Mouse (Mus musculus) liver, embryonic 11.5 days (tissue): ENCODE results near the gene Mocs3. TPM values are rescaled to one million over a fixed set of nuclear protein-coding genes. Genes with fewer than 3 reads are reported as not detected.
A peak's percentile ranks its signal among the peaks of the same experiment; 100 is the strongest.

Experiments
- ATAC-seq: fragments of 200-750 bp; cut with Nextera tagmentation; replicated peaks from 2 replicates; pipeline ENCODE4 v1.8.0; 2017; ENCODE audit warnings: moderate number of reproducible peaks, mild to moderate bottlenecking, moderate TSS enrichment, moderate library complexity; ENCODE audit not compliant: low FRiP score
- DNase-seq: peaks from one replicate; pipeline ENCODE4 v3.0.0-alpha.2; 2017; ENCODE audit warnings: low spot score
- H3K27ac ChIP-seq: fragments of 300-500 bp; sonication (generic); 2 replicates; pipeline ENCODE4 v1.5.1; 2014; ENCODE audit warnings: mild to moderate bottlenecking, low read depth, low read length, control low read depth
- H3K27me3 ChIP-seq: fragments of 300-500 bp; sonication (generic); replicated peaks from 2 replicates; pipeline ENCODE4 v1.6.1; 2014; ENCODE audit warnings: low read length, mixed read lengths; ENCODE audit not compliant: control insufficient read depth, insufficient read depth
- H3K36me3 ChIP-seq: fragments of 300-500 bp; sonication (generic); 2 replicates; pipeline ENCODE4 v1.6.1; 2014; ENCODE audit warnings: mild to moderate bottlenecking, low read length, moderate library complexity, mixed read lengths; ENCODE audit not compliant: control insufficient read depth, insufficient read depth
- H3K4me1 ChIP-seq: fragments of 300-500 bp; sonication (generic); replicated peaks from 2 replicates; pipeline ENCODE4 v1.6.1; 2014; ENCODE audit warnings: low read length, mixed read lengths; ENCODE audit not compliant: control insufficient read depth, insufficient read depth
- H3K4me2 ChIP-seq: fragments of 300-500 bp; sonication (generic); 2 replicates; pipeline ENCODE4 v1.6.1; 2014; ENCODE audit warnings: mild to moderate bottlenecking, control low read depth, moderate library complexity
- H3K4me3 ChIP-seq: fragments of 300-500 bp; sonication (generic); 2 replicates; pipeline ENCODE4 v1.5.1; 2014; ENCODE audit warnings: low read depth, low read length, control low read depth
- H3K9ac ChIP-seq: fragments of 300-500 bp; sonication (generic); 2 replicates; pipeline ENCODE4 v1.6.1; 2014; ENCODE audit warnings: low read depth, low read length, control low read depth
- H3K9me3 ChIP-seq: fragments of 300-500 bp; sonication (generic); 2 replicates; pipeline ENCODE4 v1.6.1; 2016; ENCODE audit warnings: low read length, inconsistent platforms, mixed read lengths; ENCODE audit not compliant: control insufficient read depth
- WGBS: fragments of 180-500 bp; shearing (Covaris S2); extraction: QIAGEN DNeasy Blood & Tissue Kit; methylation state at CpG from one replicate; pipeline ENCODE4 v1.1.7; 2014; 5-methylcytosine and 5-hydroxymethylcytosine counted together
- polyA plus RNA-seq: library from polyadenylated mRNA; unstranded; fragments of >200 nt; fragmentation: Nextera tagmentation; extraction: Ambion mirVana; gene quantifications from 2 replicates; pipeline ENCODE4 v1.2.1, GENCODE M21; 2014

The Mocs3 gene
- polyA plus RNA-seq, 1 experiment from 2014 or later, result 8.2 TPM

DNA sequence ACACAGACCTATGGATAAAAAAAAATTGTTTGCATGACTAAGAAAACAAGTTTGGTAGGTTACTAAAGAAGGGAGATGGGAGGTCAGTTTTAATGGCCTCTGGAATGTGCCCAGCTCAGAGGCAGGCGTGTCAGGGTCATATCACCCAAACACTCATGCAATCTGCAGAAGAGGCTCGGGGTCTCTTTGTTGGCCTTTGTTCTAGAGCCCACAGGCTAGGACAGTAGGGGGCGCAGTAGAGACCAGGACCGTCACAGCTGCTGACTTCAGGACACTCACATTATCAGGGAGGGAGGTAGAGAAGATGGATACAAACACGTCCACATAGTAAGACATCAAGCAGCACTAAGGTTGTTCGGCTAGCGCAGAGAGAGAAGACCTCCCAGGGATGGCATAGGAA lies 37.6 kb downstream of the Mocs3 start:
- 18% methylated on average over 7 of the region's 7 CpGs for WGBS
- Histone ChIP-seq H3K36me3 (no peaks in the 10 kb centered on the region), H3K9me3 (no peaks in the 10 kb centered on the region), H3K4me3 (no peak overlapping the region), H3K4me1 (no peaks in the 10 kb centered on the region; the same call in 1 of the 2 replicates), H3K9ac (no peak overlapping the region), H3K27ac (no peak overlapping the region), H3K4me2 (peak overlapping the region; percentile 29), H3K27me3 (peaks cover 20% of the 10 kb centered on the region)
- no peak for DNase-seq
- ATAC-seq, result no peak

GRCm38 (mm10) chr2:168273387-168273786 lies 43.0 kb downstream of the Mocs3 start:
- H3K27me3 ChIP-seq, result peaks cover 56% of the 10 kb centered on the region
- H3K9ac ChIP-seq, result no peak overlapping the region
- no peak for ATAC-seq
- H3K27ac ChIP-seq, result no peak overlapping the region
- no peak for DNase-seq
- H3K4me3 ChIP-seq, result no peak overlapping the region
- WGBS, result 14% methylated on average over 9 of the region's 9 CpGs
- no peaks in the 10 kb centered on the region for H3K36me3 ChIP-seq
- no peaks in the 10 kb centered on the region for H3K9me3 ChIP-seq
- peaks cover 9% of the 10 kb centered on the region for H3K4me1 ChIP-seq
- peak overlapping the region; percentile 37 for H3K4me2 ChIP-seq

GRCm38 (mm10) chr2:168274374-168274935 lies 44.0 kb downstream of the Mocs3 start:
- H3K9me3 ChIP-seq, result no peaks in the 10 kb centered on the region
- no peak overlapping the region for H3K4me3 ChIP-seq
- DNase-seq (peak; percentile 62), ATAC-seq (no peak)
- H3K27me3 ChIP-seq, result peaks cover 57% of the 10 kb centered on the region
- WGBS, result 5% methylated on average over 11 of the region's 11 CpGs
- no peak overlapping the region for H3K4me2 ChIP-seq
- H3K4me1 ChIP-seq, result peaks cover 9% of the 10 kb centered on the region
- no peaks in the 10 kb centered on the region for H3K36me3 ChIP-seq
- H3K9ac ChIP-seq, result no peak overlapping the region
- H3K27ac ChIP-seq, result no peak overlapping the region

DNA sequence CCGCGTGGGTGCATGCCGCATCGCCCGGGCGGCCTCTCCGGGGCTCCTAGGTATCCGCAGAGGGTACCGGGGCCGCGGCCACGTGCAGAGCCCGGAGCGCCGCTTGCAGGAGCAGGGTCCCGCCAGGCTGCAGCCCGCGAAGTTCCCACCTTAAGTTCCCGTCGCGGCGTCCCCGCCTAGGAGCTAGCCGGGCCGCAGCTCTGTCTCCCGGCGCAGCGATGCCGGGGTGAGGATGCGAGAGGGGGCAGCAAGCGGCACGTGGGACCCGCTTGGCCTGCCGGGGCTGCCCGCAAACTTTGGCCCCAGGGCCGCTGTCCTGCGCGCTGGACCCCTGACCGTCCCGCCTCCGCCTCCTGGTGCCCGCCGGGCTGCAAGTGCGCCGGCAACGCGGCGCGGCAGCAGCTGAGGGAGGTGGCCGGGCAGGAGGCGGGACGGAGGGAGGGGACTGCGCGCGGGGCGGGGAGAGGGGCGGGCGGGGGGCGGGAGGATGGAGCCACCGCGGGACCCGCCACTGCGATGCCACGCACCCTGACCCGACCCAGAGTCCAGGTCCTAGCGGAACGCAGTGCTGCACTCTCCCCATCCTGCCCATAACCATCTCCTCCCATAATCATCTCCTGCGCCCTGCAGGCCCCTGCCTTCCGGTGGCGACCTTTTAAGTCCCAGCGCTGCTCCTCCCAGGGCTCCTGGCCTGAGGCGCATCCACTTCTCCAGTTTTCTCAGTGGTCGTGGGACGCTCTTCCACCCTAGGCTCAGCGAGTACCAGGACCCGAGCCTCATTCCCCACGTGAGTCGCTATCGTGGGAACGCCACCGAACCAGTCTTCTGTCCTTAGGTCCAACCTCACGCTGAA lies 50.5 kb downstream of the Mocs3 start:
- DNase-seq (no peak), ATAC-seq (peak; percentile 31; the same call in 1 of the 2 replicates)
- WGBS, result 1% methylated on average over 71 of the region's 82 CpGs
- H3K4me2 ChIP-seq, result peak overlapping the region; percentile 78
- no peaks in the 10 kb centered on the region for H3K36me3 ChIP-seq
- no peaks in the 10 kb centered on the region for H3K9me3 ChIP-seq
- H3K4me1 ChIP-seq, result peaks cover 8% of the 10 kb centered on the region; the same call in 1 of the 2 replicates
- H3K9ac ChIP-seq, result 0 out of 2 replicates have a peak overlapping the region, but pooled peaks have one; percentile 20
- H3K27me3 ChIP-seq, result peaks cover 74% of the 10 kb centered on the region
- peak overlapping the region; percentile 49 for H3K4me3 ChIP-seq
- no peak overlapping the region for H3K27ac ChIP-seq

DNA sequence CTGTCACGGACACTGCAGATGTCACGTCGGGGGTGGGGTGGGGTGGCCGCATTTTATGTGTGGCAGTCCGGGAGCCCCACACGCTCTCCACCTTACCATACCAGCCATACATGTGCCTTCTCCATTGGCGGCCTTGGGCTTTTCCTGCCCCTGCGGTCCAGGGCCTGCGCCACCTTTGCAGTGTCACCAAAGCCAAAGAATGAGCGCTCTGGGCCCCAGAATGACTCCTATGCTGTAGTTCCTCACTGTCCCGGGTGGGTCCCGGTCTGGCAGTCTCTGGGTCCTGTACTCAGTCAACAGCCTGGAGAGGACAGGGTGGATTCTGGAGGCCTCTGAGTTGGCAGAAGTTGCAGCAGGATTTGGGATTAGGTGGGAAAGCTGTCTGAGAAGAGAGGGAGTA lies 51.2 kb downstream of the Mocs3 start, which contains the start of gene Kcng1:
Kcng1 (minus strand) TSS at position 155 of the 400 bp plus-strand sequence.
- DNase-seq (no peak), ATAC-seq (no peak)
- Histone ChIP-seq H3K4me3 (peak within 1 kb of the TSS; percentile 49), H3K36me3 (no peaks in the 10 kb centered on the region), H3K9ac (0 out of 2 replicates have a peak within 1 kb of the TSS, but pooled peaks have one; percentile 20), H3K9me3 (no peaks in the 10 kb centered on the region), H3K4me2 (peak within 1 kb of the TSS; percentile 78), H3K4me1 (peaks cover 8% of the 10 kb centered on the region; the same call in 1 of the 2 replicates), H3K27me3 (peaks cover 68% of the 10 kb centered on the region), H3K27ac (no peak within 1 kb of the TSS)
- WGBS, result 7% methylated on average over 12 of the region's 12 CpGs

Other genes with a start within 250 kb of the Mocs3 start
- 3.1 and 3.6 TPM in 2 replicates for gene Ripor3, start 220.0 kb upstream of the Mocs3 start, polyA plus RNA-seq
- 6.0 and 6.1 TPM in 2 replicates for gene Pard6b, start 149.6 kb upstream of the Mocs3 start, polyA plus RNA-seq
- 4.2 and 5.3 TPM in 2 replicates for gene Adnp, start 23.5 kb upstream of the Mocs3 start, polyA plus RNA-seq
- gene Gm20716, start 258 bp upstream of the Mocs3 start, polyA plus RNA-seq, result 14.6 and 17.1 TPM in 2 replicates
- 106 TPM in 2 replicates for gene Dpm1, start within 50 bp of the Mocs3 start, polyA plus RNA-seq
- 0.90 and 0.95 TPM in 2 replicates for gene Kcng1, start 51.1 kb downstream of the Mocs3 start, polyA plus RNA-seq